Mouse (Mus musculus): ENCODE measurements around the gene Syngr4.

GRCm38 (mm10) chr7:45941986-45942385 lies 45.5 kb upstream of the Syngr4 start:
- no peak for TF ChIP-seq CTCF (conservative IDR thresholded peaks at IDR 0.05; ENCODE audit: low read length)
- no peak for TF ChIP-seq POU5F1 (IDR thresholded peaks at IDR 0.05; ENCODE audit: borderline replicate concordance, low read length)

Data from E14TG2a.4 (cell line).